Mouse (Mus musculus): Measurements from ENCODE around the gene Slc39a3. TPM values are rescaled to one million over a fixed set of nuclear protein-coding genes. Genes with fewer than 3 reads are reported as not detected.

The Slc39a3 gene
- total RNA-seq, 1 experiment, result 12.6 TPM

DNA sequence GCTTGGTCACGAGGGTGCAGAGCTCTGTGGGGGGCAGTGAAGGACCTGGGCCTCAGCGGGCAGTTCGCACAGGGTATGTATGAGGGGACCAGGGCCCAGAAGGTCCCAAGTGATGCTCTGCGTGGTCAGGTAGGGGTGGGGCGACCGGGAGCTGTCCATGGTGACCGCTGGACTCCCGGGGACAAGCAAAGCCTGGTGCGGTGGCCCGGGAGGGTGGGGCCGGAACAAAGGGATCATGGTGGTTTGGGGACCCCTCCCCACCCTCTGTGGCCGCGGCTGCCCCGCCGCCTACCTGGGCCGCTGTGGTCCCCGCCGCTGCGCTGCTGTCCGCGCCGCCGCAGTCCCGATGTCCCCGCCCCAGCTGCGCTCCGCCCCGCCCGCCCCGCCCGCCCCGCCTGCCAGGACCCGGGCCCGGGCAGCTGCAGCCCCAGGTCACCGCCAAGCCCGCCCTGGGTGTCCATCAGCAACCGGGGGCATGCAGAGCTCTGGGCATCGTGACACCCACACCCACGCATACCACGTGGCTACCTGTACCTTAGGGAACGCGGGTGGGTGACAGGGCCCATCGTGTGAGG lies 12.1 kb downstream of the Slc39a3 start:
- H3K27ac ChIP-seq (ENCODE audit: insufficient read depth, low read depth, low read length, poor library complexity, severe bottlenecking), result no peak overlapping the region
- no peak overlapping the region for H3K9ac ChIP-seq (ENCODE audit: insufficient read depth, low read depth, low read length, poor library complexity, severe bottlenecking)
- in situ Hi-C loops (cut with MboI; ENCODE audit: low sequenced_read_pairs in 2 of 2, unreplicated experiment in 2 of 2), result no loop called here
- DNase-seq (ENCODE audit: low read depth, low spot score), result no peak
- peaks cover 0 to 14% of the 10 kb centered on the region in 2 experiments; a peak in 1 of 4 replicates for H3K4me1 ChIP-seq (ENCODE audit: control insufficient read depth in 2 of 2, insufficient read depth in 2 of 2, low read length in 2 of 2, poor library complexity in 1 of 2)
- no peaks in the 10 kb centered on the region for H3K36me3 ChIP-seq (ENCODE audit: control insufficient read depth, insufficient read depth, low read length, poor library complexity, severe bottlenecking)
- H3K9me3 ChIP-seq (ENCODE audit: control insufficient read depth, insufficient read depth, low read depth, low read length), result no peaks in the 10 kb centered on the region
- H3K4me3 ChIP-seq (ENCODE audit: insufficient read depth in 1 of 2, low read depth in 1 of 2, low read length in 2 of 2, poor library complexity in 1 of 2, severe bottlenecking in 1 of 2), result peak overlapping the region; percentile 16 to 51; a peak in 2 of 4 replicates
- TF ChIP-seq CHD2 (IDR thresholded peaks at IDR 0.05; ENCODE audit: low read depth, low read length) (no peak), MAFK (IDR thresholded peaks at IDR 0.05; ENCODE audit: insufficient read depth, low read depth, low read length) (no peak), ZNF384 (IDR thresholded peaks at IDR 0.05; ENCODE audit: low read depth, low read length) (no peak), ZC3H11A (IDR thresholded peaks at IDR 0.05; ENCODE audit: borderline replicate concordance, low read depth, low read length) (no peak), HCFC1 (IDR thresholded peaks at IDR 0.05; ENCODE audit: borderline replicate concordance, insufficient read depth, low read length) (no peak)

DNA sequence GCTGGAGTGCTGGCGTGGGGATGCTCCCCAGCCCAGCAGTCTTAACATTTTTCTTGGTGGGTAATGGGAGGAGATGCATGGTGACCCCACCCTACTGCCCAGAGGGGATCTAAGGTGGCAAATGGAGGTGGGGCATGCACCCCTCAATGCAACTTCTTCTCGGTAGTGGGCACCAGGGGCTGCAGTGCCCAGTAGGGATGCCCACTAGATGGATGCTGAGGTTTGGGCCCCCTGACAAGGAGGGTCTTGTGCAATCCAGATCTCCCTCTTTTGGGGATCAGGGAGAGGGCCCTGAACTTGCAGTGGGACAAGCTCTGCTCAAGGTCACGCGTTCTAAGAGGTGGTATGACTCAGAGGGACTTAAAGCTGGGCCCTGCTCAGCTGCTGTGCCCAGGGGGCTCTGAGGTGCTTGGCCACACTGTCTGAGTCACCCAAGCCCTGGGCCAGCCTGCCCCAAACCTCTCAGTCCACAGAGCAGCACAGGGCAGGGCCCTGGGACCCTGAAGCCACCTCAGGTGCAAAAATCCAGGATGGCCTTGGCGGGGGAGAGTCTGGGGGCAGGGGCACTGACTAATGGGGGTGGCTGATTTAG lies 12.8 kb downstream of the Slc39a3 start:
- Histone ChIP-seq H3K27ac (ENCODE audit: insufficient read depth, low read depth, low read length, poor library complexity, severe bottlenecking) (no peak overlapping the region), H3K4me3 (ENCODE audit: insufficient read depth in 1 of 2, low read depth in 1 of 2, low read length in 2 of 2, poor library complexity in 1 of 2, severe bottlenecking in 1 of 2) (no peak overlapping the region)
- no peak for DNase-seq (ENCODE audit: low read depth, low spot score)

DNA sequence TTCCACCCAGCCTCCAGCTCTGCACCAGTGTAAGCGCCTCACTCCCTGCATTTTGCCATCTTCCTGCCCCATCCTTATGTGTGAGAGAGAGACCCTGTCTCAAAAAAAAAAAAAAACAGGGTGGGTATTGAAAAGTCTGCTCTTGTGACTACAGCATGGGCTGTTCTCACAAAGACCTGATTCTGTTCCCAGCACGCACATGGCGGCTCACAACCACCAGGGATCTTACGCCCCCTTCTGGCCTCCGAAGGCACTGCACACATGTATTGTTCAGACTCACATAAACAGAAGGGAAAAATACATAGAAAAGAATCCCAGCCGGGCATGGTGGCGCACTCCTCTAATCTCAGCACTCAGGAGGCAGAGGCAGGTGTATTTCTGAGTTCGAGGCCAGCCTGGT lies 14.5 kb downstream of the Slc39a3 start:
- H3K9ac ChIP-seq (ENCODE audit: insufficient read depth, low read depth, low read length, poor library complexity, severe bottlenecking), result no peak overlapping the region
- no peaks in the 10 kb centered on the region for H3K9me3 ChIP-seq (ENCODE audit: control insufficient read depth, insufficient read depth, low read depth, low read length)
- peak; percentile 85 for DNase-seq (ENCODE audit: low read depth, low spot score)
- in situ Hi-C loops (cut with MboI; ENCODE audit: low sequenced_read_pairs in 2 of 2, unreplicated experiment in 2 of 2), result no loop called here
- H3K36me3 ChIP-seq (ENCODE audit: control insufficient read depth, insufficient read depth, low read length, poor library complexity, severe bottlenecking), result no peaks in the 10 kb centered on the region
- peak overlapping the region in 1 of 2 experiments; percentile 47; a peak in 1 of 4 replicates for H3K4me3 ChIP-seq (ENCODE audit: insufficient read depth in 1 of 2, low read depth in 1 of 2, low read length in 2 of 2, poor library complexity in 1 of 2, severe bottlenecking in 1 of 2)
- TF ChIP-seq CHD2 (IDR thresholded peaks at IDR 0.05; ENCODE audit: low read depth, low read length), result no peak
- peak; percentile 53 for TF ChIP-seq ZNF384 (IDR thresholded peaks at IDR 0.05; ENCODE audit: low read depth, low read length)
- peaks cover 0 to 25% of the 10 kb centered on the region in 2 experiments; a peak in 1 of 4 replicates for H3K4me1 ChIP-seq (ENCODE audit: control insufficient read depth in 2 of 2, insufficient read depth in 2 of 2, low read length in 2 of 2, poor library complexity in 1 of 2)
- no peak overlapping the region for H3K27ac ChIP-seq (ENCODE audit: insufficient read depth, low read depth, low read length, poor library complexity, severe bottlenecking)

More for the DNA sequence above, 12.8 kb downstream of the Slc39a3 start:
- in situ Hi-C loops (cut with MboI; ENCODE audit: low sequenced_read_pairs in 2 of 2, unreplicated experiment in 2 of 2), result no loop called here
- no peak overlapping the region for H3K9ac ChIP-seq (ENCODE audit: insufficient read depth, low read depth, low read length, poor library complexity, severe bottlenecking)
- TF ChIP-seq ZNF384 (IDR thresholded peaks at IDR 0.05; ENCODE audit: low read depth, low read length), result no peak
- no peak for TF ChIP-seq CHD2 (IDR thresholded peaks at IDR 0.05; ENCODE audit: low read depth, low read length)
- TF ChIP-seq MAFK (IDR thresholded peaks at IDR 0.05; ENCODE audit: insufficient read depth, low read depth, low read length), result no peak
- TF ChIP-seq HCFC1 (IDR thresholded peaks at IDR 0.05; ENCODE audit: borderline replicate concordance, insufficient read depth, low read length), result no peak
- TF ChIP-seq ZC3H11A (IDR thresholded peaks at IDR 0.05; ENCODE audit: borderline replicate concordance, low read depth, low read length), result no peak
- no peaks in the 10 kb centered on the region for H3K36me3 ChIP-seq (ENCODE audit: control insufficient read depth, insufficient read depth, low read length, poor library complexity, severe bottlenecking)
- no peaks in the 10 kb centered on the region for H3K9me3 ChIP-seq (ENCODE audit: control insufficient read depth, insufficient read depth, low read depth, low read length)
- peaks cover 0 to 17% of the 10 kb centered on the region in 2 experiments; a peak in 1 of 4 replicates for H3K4me1 ChIP-seq (ENCODE audit: control insufficient read depth in 2 of 2, insufficient read depth in 2 of 2, low read length in 2 of 2, poor library complexity in 1 of 2)

GRCm38 (mm10) chr10:81021547-81022110 lies 15.6 kb downstream of the Slc39a3 start:
- Histone ChIP-seq H3K9me3 (ENCODE audit: control insufficient read depth, insufficient read depth, low read depth, low read length) (no peaks in the 10 kb centered on the region), H3K9ac (ENCODE audit: insufficient read depth, low read depth, low read length, poor library complexity, severe bottlenecking) (peak overlapping the region; percentile 29; the same call in 1 of the 2 replicates), H3K4me3 (ENCODE audit: insufficient read depth in 1 of 2, low read depth in 1 of 2, low read length in 2 of 2, poor library complexity in 1 of 2, severe bottlenecking in 1 of 2) (peak overlapping the region; percentile 26 to 47; a peak in 3 of 4 replicates), H3K36me3 (ENCODE audit: control insufficient read depth, insufficient read depth, low read length, poor library complexity, severe bottlenecking) (no peaks in the 10 kb centered on the region), H3K27ac (ENCODE audit: insufficient read depth, low read depth, low read length, poor library complexity, severe bottlenecking) (no peak overlapping the region), H3K4me1 (ENCODE audit: control insufficient read depth in 2 of 2, insufficient read depth in 2 of 2, low read length in 2 of 2, poor library complexity in 1 of 2) (peaks cover 0 to 25% of the 10 kb centered on the region in 2 experiments; a peak in 1 of 4 replicates)
- DNase-seq (ENCODE audit: low read depth, low spot score), result no peak
- in situ Hi-C loops (cut with MboI; ENCODE audit: low sequenced_read_pairs in 2 of 2, unreplicated experiment in 2 of 2), result no loop called here
- TF ChIP-seq CHD2 (IDR thresholded peaks at IDR 0.05; ENCODE audit: low read depth, low read length) (no peak), ZNF384 (IDR thresholded peaks at IDR 0.05; ENCODE audit: low read depth, low read length) (no peak), MAFK (IDR thresholded peaks at IDR 0.05; ENCODE audit: insufficient read depth, low read depth, low read length) (no peak), ZC3H11A (IDR thresholded peaks at IDR 0.05; ENCODE audit: borderline replicate concordance, low read depth, low read length) (no peak), HCFC1 (IDR thresholded peaks at IDR 0.05; ENCODE audit: borderline replicate concordance, insufficient read depth, low read length) (no peak)

All from ES-E14 (cell line).